Mouse (Mus musculus): ENCODE results near the gene Pi4kb. TPM values are rescaled to one million over a fixed set of nuclear protein-coding genes. Genes with fewer than 3 reads are reported as not detected.
"Not testable (repeated sequence)": the region's sequence is repeated elsewhere in the genome, so short reads cannot be mapped to it uniquely, and the experiment has no call there.

The Pi4kb gene
- polyA plus RNA-seq, 1 experiment from 2014 or later = 26.9 TPM

- Histone ChIP-seq H3K4me1 (0 out of 2 replicates have a peak, but pooled peaks cover 3% of the 10 kb centered on the region), H3K36me3 (peaks cover 87% of the 10 kb centered on the region), H3K9me3 (replicated peaks) (no peaks in the 10 kb centered on the region), H3K4me3 (no peak overlapping the region), H3K27ac (no peak overlapping the region), H3K27me3 (no peaks in the 10 kb centered on the region), H3K9ac (no peak overlapping the region), H3K4me2 (replicated peaks) (no peak overlapping the region)
- no peak for ATAC-seq (ENCODE audit: low FRiP score)
- WGBS = 85% methylated on average over 9 of the region's 9 CpGs
These were observed 33.2 kb downstream of the Pi4kb start for GRCm38 (mm10) chr3:95007706-95008105.

GRCm38 (mm10) chr3:95010396-95010795 is 35.9 kb downstream of the Pi4kb start:
- Histone ChIP-seq H3K9me3 (replicated peaks) (no peaks in the 10 kb centered on the region), H3K27ac (no peak overlapping the region), H3K4me1 (peaks cover 19% of the 10 kb centered on the region), H3K36me3 (peaks cover 66% of the 10 kb centered on the region), H3K27me3 (no peaks in the 10 kb centered on the region), H3K9ac (no peak overlapping the region), H3K4me2 (replicated peaks) (no peak overlapping the region), H3K4me3 (no peak overlapping the region)
- WGBS = 88% methylated on average over 7 of the region's 7 CpGs
- no peak for ATAC-seq (ENCODE audit: low FRiP score)

GRCm38 (mm10) chr3:95012982-95013381 is 38.5 kb downstream of the Pi4kb start:
- H3K27ac ChIP-seq = no peak overlapping the region
- peaks cover 24% of the 10 kb centered on the region for H3K4me1 ChIP-seq
- H3K9ac ChIP-seq = peak overlapping the region; percentile 82; the same call in 1 of the 2 replicates
- H3K4me2 ChIP-seq (replicated peaks) = peak overlapping the region; percentile 94; the same call in 1 of the 2 replicates
- peak overlapping the region; percentile 77 for H3K4me3 ChIP-seq
- H3K27me3 ChIP-seq = no peaks in the 10 kb centered on the region
- no peaks in the 10 kb centered on the region for H3K9me3 ChIP-seq (replicated peaks)
- WGBS = 79% methylated on average over 3 of the region's 3 CpGs
- ATAC-seq (ENCODE audit: low FRiP score) = no peak
- H3K36me3 ChIP-seq = peaks cover 43% of the 10 kb centered on the region

- Histone ChIP-seq H3K27ac (no peak overlapping the region), H3K36me3 (peaks cover 34% of the 10 kb centered on the region), H3K4me2 (replicated peaks) (peak overlapping the region; percentile 94), H3K9me3 (replicated peaks) (no peaks in the 10 kb centered on the region), H3K4me1 (peaks cover 24% of the 10 kb centered on the region), H3K9ac (peak overlapping the region; percentile 82), H3K27me3 (no peaks in the 10 kb centered on the region), H3K4me3 (peak overlapping the region; percentile 77)
- 15% methylated on average over 13 of the region's 13 CpGs for WGBS
- ATAC-seq (ENCODE audit: low FRiP score) = no peak
These were observed 39.3 kb downstream of the Pi4kb start for GRCm38 (mm10) chr3:95013699-95014427.

- Histone ChIP-seq H3K4me2 (replicated peaks) (peak overlapping the region; percentile 94), H3K4me3 (peak overlapping the region; percentile 77), H3K4me1 (peaks cover 24% of the 10 kb centered on the region), H3K27ac (peak overlapping the region; percentile 69), H3K27me3 (no peaks in the 10 kb centered on the region), H3K36me3 (peaks cover 27% of the 10 kb centered on the region), H3K9ac (peak overlapping the region; percentile 82), H3K9me3 (replicated peaks) (no peaks in the 10 kb centered on the region)
- under 1% methylated on average over 44 of the region's 44 CpGs for WGBS
- ATAC-seq (ENCODE audit: low FRiP score) = peak; percentile 32
These were observed 40.1 kb downstream of the Pi4kb start for GRCm38 (mm10) chr3:95014428-95015151.

GRCm38 (mm10) chr3:95015337-95015872 is 40.9 kb downstream of the Pi4kb start, which contains the start of gene Zfp687:
Gene Zfp687 (minus strand): TSS chr3:95015448.
- Histone ChIP-seq H3K4me2 (replicated peaks) (peak within 1 kb of the TSS; percentile 94), H3K4me1 (peaks cover 24% of the 10 kb centered on the region), H3K9me3 (replicated peaks) (no peaks in the 10 kb centered on the region), H3K27me3 (no peaks in the 10 kb centered on the region), H3K36me3 (peaks cover 19% of the 10 kb centered on the region), H3K4me3 (peak within 1 kb of the TSS; percentile 77), H3K27ac (peak within 1 kb of the TSS; percentile 94), H3K9ac (peak within 1 kb of the TSS; percentile 82)
- ATAC-seq (ENCODE audit: low FRiP score) = peak; percentile 99
- under 1% methylated on average over 26 of the region's 37 CpGs for WGBS

- no peaks in the 10 kb centered on the region for H3K27me3 ChIP-seq
- peaks cover 24% of the 10 kb centered on the region for H3K4me1 ChIP-seq
- under 1% methylated on average over 40 of the region's 40 CpGs for WGBS
- H3K4me2 ChIP-seq (replicated peaks) = peak overlapping the region; percentile 84
- peaks cover 13% of the 10 kb centered on the region for H3K36me3 ChIP-seq
- peak; percentile 66 for ATAC-seq (ENCODE audit: low FRiP score)
- no peaks in the 10 kb centered on the region for H3K9me3 ChIP-seq (replicated peaks)
- H3K27ac ChIP-seq = peak overlapping the region; percentile 94
- peak overlapping the region; percentile 77 for H3K4me3 ChIP-seq
- peak overlapping the region; percentile 57 for H3K9ac ChIP-seq
These were observed 41.5 kb downstream of the Pi4kb start for GRCm38 (mm10) chr3:95015891-95016531.

GRCm38 (mm10) chr3:95016532-95017056 is 42.1 kb downstream of the Pi4kb start:
- Histone ChIP-seq H3K36me3 (peaks cover 7% of the 10 kb centered on the region), H3K4me3 (peak overlapping the region; percentile 77), H3K27ac (peak overlapping the region; percentile 94), H3K4me2 (replicated peaks) (peak overlapping the region; percentile 84), H3K4me1 (peaks cover 24% of the 10 kb centered on the region), H3K9me3 (replicated peaks) (no peaks in the 10 kb centered on the region), H3K27me3 (no peaks in the 10 kb centered on the region), H3K9ac (peak overlapping the region; percentile 57)
- ATAC-seq (ENCODE audit: low FRiP score) = no peak
- WGBS = 5% methylated on average over 21 of the region's 21 CpGs

GRCm38 (mm10) chr3:95018741-95019140 is 44.2 kb downstream of the Pi4kb start:
- ATAC-seq (ENCODE audit: low FRiP score) = no peak
- no peaks in the 10 kb centered on the region for H3K36me3 ChIP-seq
- no peak overlapping the region for H3K9ac ChIP-seq
- no peaks in the 10 kb centered on the region for H3K9me3 ChIP-seq (replicated peaks)
- H3K4me2 ChIP-seq (replicated peaks) = no peak overlapping the region
- no peaks in the 10 kb centered on the region for H3K27me3 ChIP-seq
- H3K27ac ChIP-seq = no peak overlapping the region
- no peak overlapping the region for H3K4me3 ChIP-seq
- H3K4me1 ChIP-seq = peaks cover 16% of the 10 kb centered on the region
- 84% methylated on average over 2 of the region's 2 CpGs for WGBS

GRCm38 (mm10) chr3:95020956-95021355 is 46.4 kb downstream of the Pi4kb start:
- not testable (repeated sequence) for ATAC-seq (ENCODE audit: low FRiP score); H3K27me3 ChIP-seq; H3K4me3 ChIP-seq; H3K9me3 ChIP-seq (replicated peaks); H3K36me3 ChIP-seq; H3K4me2 ChIP-seq (replicated peaks); H3K9ac ChIP-seq; H3K27ac ChIP-seq
- peaks cover 17% of the 10 kb centered on the region for H3K4me1 ChIP-seq
- 97% methylated on average over 5 of the region's 5 CpGs for WGBS

GRCm38 (mm10) chr3:95024551-95024950 is 50.0 kb downstream of the Pi4kb start:
- H3K27ac ChIP-seq = no peak overlapping the region
- H3K27me3 ChIP-seq = no peaks in the 10 kb centered on the region
- WGBS = 26% methylated on average over 11 of the region's 11 CpGs
- no peak overlapping the region for H3K4me3 ChIP-seq
- 0 out of 2 replicates have a peak, but pooled peaks have one; percentile 11 for ATAC-seq (ENCODE audit: low FRiP score)
- no peak overlapping the region for H3K9ac ChIP-seq
- no peak overlapping the region for H3K4me2 ChIP-seq (replicated peaks)
- H3K9me3 ChIP-seq (replicated peaks) = no peaks in the 10 kb centered on the region
- H3K4me1 ChIP-seq = peaks cover 13% of the 10 kb centered on the region
- H3K36me3 ChIP-seq = 0 out of 2 replicates have a peak, but pooled peaks cover 2% of the 10 kb centered on the region
